Mouse (Mus musculus): Measurements from ENCODE around the gene Thumpd3. TPM values are rescaled to one million over a fixed set of nuclear protein-coding genes. Genes with fewer than 3 reads are reported as not detected.

Gene Thumpd3
- total RNA-seq, 2 experiments from 2014 or later = 22.9 to 30.1 TPM

DNA sequence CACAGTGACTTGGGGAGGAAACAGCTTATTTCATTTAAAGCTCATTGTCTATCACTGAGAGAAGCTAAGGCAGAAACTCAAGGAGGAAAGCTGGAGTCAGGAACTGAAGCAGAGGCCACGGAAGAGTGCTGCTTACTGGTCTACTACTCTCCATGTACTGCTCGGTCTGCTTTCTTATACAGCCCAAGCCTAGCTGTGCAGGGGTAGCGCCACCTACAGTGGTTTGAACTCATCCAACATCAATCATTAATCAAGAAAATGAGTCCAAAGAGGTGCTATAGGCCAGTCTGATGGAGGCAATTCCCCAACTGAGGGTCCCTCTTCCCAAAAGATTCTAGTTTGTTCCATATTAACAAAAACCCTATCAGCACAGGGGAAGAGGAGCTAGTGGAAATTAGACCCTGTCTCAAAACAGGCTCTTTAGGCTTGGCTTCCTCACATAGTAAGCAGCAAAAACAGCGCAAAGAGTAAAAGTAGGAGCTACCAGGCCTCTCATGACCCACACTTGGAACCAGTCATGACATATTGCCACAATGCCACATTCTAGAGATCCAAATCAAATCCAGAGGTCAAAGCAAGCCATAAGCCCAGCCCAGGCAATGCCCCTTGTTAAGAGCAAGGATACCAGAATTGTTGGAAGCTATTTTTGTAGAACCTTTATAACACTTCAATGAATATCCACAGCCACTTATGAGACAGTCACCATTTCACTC is 9.4 kb upstream of the Thumpd3 start:
- no peak for DNase-seq (ENCODE audit: low spot score in 2 of 2)

DNA sequence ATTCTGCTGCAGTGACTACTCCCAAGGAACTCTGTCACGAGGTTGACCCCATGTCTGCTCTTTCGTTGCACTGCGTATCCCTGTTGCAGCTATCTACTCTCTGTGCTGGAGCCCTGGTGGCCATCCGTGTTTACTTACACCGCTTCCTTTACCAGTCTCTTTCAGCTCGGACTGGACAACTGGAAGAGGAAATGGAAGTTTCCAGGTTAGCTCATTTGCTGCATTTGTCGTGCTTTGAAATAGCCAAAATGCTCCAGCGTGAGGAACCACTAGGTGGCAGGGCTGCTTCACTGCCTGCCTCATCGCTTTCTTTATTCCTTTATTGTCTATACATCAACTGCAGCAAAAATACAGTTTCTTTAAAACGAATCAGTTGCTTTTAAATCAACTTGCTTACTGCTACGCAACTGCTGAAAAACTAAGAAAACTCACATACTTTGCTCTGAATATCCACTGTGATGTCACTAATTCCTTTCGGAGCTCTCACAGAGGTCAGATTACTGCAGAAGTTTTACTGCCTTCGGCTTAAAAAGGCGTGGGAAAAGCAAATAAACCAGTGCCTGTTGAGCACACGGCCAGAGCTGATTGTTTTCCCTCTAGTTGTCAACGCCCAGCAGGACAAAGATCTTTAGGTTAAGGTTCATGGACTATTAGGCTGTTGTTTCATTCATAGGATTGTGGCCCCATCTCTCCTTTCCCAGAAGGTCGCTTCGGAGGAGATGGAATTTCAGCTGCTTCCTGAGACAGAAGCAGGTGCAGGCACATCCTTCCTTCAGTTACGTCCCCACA is 7.9 kb upstream of the Thumpd3 start:
- DNase-seq (ENCODE audit: low spot score in 2 of 2) = peak; percentile 75 to 76

DNA sequence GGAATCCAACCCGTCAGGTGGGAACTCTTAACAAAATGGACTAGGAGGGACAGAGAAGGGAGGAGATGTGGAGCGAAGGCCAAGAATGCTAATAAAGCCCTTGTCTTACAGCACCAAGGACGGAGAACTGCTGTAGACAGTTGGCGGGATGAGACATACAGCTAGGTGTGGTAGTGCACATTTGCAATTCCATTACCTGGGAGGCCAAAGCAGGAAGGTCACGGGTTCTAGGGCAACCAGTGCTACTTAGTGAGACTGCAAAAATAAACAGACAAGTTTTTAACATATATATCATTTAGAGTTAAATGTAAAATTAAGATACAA is 7.3 kb upstream of the Thumpd3 start:
- DNase-seq (ENCODE audit: low spot score in 2 of 2) = no peak

DNA sequence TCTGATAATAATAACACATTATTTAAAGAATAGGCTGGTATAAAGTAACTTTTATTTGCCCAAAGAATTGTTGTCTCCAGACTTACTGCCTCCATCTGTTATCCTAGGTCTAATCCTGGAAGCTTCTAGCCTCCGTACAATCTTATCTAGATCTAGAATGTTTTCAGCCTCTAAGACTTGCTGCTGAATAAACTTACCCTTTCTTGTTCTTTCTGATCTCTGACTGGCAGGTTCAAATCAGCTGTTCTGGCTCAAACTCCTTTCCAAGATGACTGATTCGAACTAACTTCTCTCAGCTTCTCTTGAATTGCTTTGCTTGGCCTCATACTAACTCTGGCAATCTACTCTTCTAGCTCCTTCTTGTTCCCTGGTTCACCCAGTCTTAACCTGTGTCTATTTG is 5.7 kb upstream of the Thumpd3 start:
- no peak for DNase-seq (ENCODE audit: low spot score in 2 of 2)

DNA sequence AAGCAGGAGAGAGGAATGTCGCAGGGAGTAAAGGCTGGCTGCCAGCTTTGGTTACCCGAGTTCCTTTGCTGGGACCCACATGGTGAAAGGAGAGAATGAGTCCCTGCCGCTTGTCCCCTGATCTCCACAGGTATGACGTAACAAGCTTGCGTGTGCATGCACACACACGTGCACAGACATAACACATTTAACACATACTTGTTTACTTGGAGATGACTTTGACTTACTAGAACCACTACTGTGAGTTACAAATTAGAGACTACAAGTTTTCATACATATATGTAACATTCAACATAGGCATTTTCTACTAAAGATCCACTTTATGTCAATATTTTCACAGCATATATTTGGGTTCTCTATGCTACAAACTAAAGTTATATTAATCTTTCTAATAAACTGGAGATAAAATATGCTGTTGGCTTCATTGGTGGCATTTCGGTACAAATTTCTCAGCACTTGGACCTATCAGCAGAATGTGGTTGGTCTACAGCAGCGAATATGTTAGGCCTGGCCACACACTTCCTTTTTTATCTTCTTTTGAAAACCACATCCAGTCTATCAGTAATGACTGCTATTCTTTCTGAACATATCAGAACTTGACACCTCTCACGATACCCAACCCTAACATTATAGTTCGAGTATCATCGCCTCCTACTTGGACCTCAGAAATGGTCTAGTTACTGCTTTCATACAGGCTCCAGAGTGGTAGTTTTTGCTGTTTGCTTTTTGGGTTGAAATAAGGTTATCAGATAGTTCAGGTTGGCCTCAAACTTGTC is 4.6 kb upstream of the Thumpd3 start:
- no peak for DNase-seq (ENCODE audit: low spot score in 2 of 2)

DNA sequence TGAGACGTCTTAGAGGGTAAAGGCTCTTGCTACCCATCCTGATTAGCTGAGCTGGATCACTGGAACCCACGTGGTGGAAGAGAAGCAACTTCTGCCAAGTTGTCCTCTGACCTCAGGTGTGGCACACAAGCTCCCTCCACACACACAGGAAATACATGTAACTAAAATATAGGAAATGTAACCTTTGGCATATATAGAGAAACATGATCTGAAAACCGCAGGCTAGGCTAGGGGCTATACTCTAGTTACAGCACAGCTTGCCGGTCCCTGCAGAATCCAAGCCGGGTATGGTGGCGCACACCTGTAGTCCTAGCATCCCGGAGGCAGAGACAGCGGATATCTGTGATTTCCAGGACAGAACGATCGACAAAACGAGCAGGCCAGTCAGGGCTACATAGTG is 450 bp upstream of the Thumpd3 start:
- DNase-seq (ENCODE audit: low spot score in 2 of 2) = no peak

DNA sequence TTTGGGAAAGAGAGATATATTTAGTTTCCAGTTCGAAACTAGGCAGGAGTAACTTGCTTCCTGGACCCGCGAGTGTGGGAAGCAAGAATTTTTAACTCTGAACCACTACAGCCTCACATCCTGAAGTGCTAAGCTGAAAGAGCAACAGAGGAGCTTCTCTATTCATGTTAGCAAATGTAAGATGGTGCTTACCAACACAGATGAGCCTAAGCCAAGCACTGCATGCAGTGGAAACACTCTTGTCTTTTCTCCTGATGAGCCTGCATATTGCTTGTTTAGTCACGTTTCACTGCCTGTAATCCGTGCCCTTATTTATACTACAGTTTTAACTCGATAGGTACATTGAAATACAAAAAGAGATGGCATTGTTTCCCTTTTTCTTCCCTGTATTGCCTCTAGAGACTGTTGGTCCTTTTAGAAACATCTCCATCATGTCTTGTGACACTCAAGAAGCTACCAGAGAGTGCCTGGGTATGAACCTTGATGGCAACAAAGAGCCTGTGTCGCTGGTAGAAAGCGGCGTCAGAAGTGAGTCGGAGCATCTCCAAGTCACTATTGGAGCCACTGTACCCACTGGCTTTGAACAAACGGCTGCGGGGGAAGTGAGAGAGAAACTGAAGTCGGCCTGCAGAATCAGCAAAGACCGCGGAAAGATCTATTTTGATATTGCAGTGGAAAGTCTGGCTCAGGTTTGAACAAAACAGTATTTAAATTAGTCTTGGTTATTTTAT is 1.2 kb downstream of the Thumpd3 start:
- no peak for DNase-seq (ENCODE audit: low spot score in 2 of 2)

DNA sequence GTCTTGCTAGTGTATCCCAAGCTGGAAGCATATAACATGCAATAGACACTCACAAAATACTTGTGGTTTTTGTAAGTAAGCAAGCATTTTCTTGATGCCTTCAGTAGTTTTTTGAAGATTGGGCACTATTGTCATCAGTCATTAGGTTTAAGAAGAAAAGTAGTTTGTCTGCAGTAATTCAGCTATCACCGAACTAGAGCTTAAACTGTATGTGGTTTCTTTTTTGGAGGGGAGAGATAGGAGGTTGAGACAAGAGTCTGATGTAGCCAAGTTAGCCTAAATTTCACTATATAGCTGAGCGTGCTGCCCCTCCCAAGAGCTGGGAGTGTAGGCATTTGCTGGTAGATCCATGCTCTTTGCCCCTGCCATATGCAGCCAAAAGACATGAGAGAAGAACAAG is 2.3 kb downstream of the Thumpd3 start:
- DNase-seq (ENCODE audit: low spot score in 2 of 2) = no peak

DNA sequence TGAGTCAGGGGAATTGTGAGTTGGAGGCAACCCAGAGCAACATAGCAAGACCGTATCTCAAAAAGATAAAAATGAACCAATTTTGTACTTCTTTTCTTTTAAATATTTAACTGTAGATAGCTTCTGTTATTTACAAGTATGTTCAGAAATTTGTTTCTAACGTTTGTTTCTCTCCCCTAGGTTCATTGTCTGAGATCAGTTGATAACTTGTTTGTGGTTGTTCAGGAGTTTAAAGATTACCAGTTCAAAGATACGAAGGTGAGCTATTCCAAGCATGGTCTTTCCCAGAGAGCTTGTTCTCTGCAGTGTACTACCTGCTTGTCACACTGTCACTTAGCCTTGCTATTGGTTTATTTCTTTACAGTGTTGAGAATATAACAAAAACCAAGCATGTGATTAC is 3.1 kb downstream of the Thumpd3 start:
- no peak for DNase-seq (ENCODE audit: low spot score in 2 of 2)

DNA sequence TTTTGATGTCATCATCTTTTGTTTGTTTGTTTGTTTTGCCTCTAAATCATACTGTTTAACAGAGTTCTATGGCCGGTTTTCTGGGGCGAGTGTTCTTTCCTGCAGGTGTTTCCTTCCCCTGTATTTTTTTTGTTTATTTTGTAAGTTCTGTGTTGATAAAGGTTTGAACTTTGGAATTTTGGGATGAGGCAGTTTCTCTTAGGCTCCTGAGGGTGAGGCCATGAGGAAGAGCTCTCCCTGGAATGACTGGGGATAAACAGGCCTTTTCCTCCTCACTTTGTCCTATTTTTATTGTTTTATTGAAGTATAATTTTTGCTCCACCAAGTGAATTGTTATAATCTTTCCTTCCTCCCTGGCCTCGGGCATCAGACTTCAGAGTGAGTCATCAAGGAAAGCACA is 6.9 kb downstream of the Thumpd3 start:
- no peak for DNase-seq (ENCODE audit: low spot score in 2 of 2)

DNA sequence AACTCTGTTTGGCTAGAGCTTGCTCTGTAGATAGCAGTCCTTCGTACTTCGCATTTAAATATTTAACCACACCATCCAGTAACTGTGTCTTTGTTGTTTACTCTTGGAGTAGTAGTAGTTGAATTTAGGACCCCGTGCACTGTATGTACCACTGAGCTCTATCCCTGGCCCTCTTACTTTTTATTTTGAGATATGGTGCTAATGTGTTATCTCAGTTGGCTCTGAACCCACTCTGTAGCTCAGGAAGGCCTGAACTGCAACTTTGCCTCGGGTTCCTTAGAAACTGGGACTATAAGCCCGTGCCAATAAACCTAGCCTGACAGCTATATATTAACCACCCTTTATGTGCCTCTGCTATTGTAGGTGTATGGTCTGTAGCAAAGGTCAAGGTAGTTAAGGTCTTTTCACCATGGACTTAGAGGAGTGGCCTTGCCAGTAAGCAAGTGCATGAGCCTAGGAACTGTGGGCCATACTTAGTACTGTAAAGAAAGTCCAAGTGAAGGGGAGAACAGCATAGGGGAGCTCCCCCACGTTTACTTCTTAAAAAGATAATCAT is 8.6 kb downstream of the Thumpd3 start:
- DNase-seq (ENCODE audit: low spot score in 2 of 2) = no peak

DNA sequence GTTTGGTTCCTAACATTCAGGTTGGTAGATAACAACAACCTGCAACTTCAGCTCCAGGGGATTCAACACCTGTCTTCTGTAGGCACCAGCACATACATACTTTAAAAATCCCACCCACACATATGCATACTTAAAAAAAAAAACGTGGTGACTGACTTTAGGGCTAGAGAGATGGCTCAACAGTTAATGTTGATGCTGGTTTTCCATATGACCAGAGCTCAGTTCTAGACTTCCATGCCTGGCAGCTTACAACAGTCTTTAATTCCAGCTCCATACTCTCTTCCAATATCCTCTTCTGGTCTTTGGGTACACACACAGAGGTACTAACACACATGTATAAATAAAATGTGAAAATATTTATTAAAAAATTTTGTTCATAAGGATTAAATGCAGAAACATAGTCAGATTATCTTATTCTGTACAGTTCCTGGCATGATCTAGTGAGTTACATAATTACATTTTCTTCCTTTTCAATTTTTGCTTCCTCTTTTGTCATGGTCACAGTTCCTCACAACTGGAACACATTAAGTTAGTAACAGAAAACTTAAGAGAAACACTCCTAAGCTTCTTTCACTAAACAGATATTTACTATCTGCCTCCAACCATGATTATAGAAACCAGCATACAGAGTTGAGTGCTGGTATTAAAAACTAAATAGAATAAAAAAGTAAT is 15.0 kb downstream of the Thumpd3 start:
- DNase-seq (ENCODE audit: low spot score in 2 of 2) = no peak

DNA sequence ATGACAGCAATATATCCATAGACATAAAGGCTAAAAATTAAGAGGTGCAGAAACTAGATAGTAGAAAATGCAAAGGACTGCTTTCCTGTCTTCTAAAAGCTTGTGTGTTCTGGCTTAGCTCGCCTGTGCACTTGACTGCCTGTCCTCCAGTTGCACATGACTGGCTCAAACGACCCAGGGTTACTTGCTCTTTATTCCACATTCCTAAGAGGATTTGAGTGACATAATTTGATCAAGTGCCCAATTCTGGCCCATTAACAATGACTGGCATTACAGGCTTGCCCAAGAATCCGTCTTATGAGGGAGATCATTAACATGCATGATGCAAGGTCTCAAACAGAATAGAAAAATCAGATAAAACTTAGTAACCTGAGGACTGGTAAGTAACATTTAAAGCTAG is 16.2 kb downstream of the Thumpd3 start:
- no peak for DNase-seq (ENCODE audit: low spot score in 2 of 2)

DNA sequence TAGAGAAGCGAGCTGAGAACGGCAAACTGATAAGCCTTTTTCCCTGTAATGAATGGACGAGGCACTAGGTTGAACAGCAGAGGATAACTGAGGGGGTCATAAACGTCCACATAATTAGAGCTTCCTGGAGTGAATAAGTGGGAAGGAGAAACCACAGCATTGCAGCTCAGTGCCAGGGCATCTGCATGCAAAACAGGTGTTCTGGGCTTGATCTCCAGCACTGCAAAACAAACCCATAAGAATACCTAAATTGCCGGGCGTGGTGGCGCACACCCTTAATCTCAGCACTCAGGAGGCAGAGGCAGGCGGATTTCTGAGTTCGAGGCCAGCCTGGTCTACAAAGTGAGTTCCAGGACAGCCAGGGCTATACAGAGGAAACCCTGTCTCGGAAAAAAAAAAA is 17.3 kb downstream of the Thumpd3 start:
- DNase-seq (ENCODE audit: low spot score in 2 of 2) = no peak

DNA sequence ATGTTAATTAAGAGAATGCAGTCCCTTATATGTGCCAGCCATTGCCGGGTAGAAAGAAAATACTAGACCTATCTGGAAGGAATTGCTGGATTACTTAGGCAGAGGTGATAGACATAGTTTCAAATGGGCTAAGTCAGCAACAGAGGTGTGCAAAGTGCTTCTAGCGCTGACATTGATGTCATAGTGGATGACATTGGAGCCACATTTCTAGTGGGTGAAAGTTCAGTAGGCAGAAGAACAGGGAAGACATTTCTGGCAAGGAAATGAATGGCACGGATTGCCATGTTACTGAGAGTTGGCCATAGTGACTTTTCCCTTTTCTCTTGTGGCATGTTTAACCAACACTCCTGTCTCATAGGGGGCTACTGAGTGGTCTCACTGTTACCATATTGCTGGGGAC is 19.2 kb downstream of the Thumpd3 start:
- no peak for DNase-seq (ENCODE audit: low spot score in 2 of 2)

DNA sequence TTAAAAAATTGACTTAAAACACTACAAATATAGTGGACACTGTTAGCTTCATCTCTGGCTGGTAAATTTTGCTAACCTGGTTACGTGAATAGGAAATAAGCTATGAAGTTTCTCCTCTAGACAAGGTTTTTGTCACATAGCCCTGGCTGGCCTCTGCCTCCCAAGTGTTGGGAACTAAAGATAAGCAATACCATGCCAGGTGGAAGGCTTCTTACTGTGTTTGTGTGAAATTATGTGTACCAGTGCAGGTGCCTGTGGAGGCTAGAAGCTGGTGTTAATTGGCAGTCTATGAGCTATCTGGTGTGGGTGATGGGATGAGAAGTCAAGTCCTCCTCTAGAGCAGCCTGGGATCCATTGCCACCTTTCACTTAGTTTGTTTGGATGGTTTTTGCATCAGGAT is 23.1 kb downstream of the Thumpd3 start:
- DNase-seq (ENCODE audit: low spot score in 2 of 2) = no peak

DNA sequence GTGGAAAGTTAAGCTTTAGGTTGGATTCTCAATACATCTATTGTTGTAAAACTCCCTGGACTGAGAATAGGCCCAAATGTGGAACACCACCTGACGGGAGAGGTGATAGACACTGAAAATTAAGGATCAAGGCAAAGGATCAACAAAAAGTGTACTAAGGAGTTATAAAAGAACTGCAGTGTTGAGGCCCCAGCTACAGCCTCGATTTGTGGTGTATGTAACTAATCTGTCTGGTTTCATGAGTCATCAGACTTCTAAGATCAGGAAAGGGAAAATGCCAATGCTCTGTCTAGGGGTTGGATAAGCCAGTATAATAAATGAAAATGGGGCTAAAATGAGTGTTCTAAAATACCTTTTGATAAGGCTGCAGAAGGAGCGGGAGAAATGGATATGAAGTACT is 29.2 kb downstream of the Thumpd3 start:
- no peak for DNase-seq (ENCODE audit: low spot score in 2 of 2)

DNA sequence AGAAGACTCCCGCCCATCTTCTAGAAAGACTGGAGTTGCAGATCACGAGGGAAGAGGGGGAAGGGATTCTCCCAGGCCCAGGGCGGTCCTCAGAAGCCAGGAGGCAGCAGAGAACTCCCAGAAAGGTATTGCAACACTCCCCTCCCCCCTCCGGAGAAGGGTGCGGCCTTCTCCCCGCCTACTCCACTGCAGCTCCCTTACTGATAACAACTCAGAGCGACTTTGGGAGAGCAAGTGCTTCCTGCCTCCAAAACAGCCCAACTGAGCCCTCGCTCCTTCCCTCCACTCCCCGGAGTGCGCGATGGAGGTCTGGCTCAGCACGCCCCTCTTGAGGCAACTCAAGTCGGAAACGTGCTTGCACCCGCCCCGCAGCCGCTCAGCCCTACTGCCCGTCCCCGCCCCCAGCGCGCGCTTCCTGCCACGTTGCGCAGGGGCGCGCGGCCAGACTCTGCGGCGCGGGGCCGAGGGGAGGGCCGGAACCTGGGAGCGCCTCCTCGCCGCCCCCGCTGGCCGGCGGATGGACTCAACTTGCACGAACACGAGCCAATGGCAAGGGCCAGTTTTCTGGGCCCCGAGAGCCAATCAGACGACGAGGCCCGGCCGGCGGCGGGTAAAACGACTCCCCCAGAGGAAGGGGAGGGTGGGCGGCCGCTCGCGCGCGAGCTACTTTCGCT is 30.1 kb downstream of the Thumpd3 start:
- peak; percentile 88 to 95 for DNase-seq (ENCODE audit: low spot score in 2 of 2)

DNA sequence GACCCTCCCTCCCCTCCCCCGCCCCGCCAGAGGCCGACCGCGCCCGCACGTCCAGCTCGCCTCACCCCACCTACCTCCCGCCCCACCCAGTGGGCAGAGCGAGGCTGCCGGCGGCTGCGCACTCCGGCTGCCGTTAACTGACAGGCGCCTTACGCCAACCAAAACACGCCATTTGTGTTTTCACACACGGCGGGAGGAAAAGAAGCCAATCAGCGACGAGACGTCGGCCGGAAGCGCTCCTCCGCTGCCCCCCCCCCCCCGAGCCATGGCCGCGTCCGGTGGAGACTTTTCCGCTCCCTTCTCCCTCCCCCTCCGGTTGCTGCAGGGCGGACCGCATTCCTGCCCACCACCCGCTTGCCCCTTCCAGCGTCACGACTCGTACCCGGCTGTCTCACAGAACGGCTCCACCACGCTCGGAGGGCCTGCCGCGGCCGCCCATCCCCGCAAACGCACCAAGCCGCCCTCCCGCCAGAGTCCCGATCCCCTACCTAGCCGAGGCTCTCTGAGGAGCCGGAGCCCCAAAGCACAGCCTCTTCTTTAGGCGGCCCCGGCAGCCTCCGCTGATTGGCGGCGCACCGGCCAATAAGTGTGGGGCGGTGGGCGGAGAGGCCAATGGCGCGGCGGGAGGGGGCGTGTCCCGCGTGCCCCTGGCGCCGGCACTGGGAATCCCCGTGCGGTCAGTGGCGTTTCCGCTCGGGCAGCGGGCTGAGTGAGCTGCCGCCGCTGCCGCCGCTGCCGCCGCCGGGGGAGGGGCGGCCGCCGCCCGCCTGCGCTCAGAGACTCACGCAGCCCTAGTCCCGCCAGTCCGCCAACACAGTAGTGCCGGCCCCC is 30.9 kb downstream of the Thumpd3 start, which contains the start of gene Setd5:
Gene Setd5 (plus strand): TSS at position 680 of the 831 bp plus-strand sequence.
- peak; percentile 96 to 98 for DNase-seq (ENCODE audit: low spot score in 2 of 2)

All from left cerebral cortex, adult 18-20 months (tissue).